Mouse (Mus musculus) C2C12 (cell line): Measurements from ENCODE around the gene Mcrip1.

Experiments
- CEBPB ChIP-seq: IDR thresholded peaks from one replicate; pipeline ENCODE4 v1.6.1; 2011; ENCODE audit warnings: low read depth, mild to moderate bottlenecking, control low read depth, moderate library complexity
- CTCF ChIP-seq: IDR thresholded peaks from one replicate; pipeline ENCODE4 v1.5.1; 2011; ENCODE audit not compliant: control insufficient read depth, insufficient read depth, insufficient read length
- MAX ChIP-seq: IDR thresholded peaks from one replicate; pipeline ENCODE4 v1.6.1; 2011; ENCODE audit warnings: mild to moderate bottlenecking, control low read depth
- MYOD1 ChIP-seq: IDR thresholded peaks from one replicate; pipeline ENCODE4 v1.6.1; 2011; ENCODE audit warnings: low read depth; ENCODE audit not compliant: control insufficient read depth, insufficient read length
- MYOG ChIP-seq: IDR thresholded peaks from one replicate; pipeline ENCODE4 v1.6.1; 2011; ENCODE audit not compliant: control insufficient read depth, insufficient read length; ENCODE audit errors: extremely low read depth
- USF1 ChIP-seq: IDR thresholded peaks from one replicate; pipeline ENCODE4 v1.6.1; 2011; ENCODE audit warnings: low read depth, mild to moderate bottlenecking, control low read depth, moderate library complexity

DNA sequence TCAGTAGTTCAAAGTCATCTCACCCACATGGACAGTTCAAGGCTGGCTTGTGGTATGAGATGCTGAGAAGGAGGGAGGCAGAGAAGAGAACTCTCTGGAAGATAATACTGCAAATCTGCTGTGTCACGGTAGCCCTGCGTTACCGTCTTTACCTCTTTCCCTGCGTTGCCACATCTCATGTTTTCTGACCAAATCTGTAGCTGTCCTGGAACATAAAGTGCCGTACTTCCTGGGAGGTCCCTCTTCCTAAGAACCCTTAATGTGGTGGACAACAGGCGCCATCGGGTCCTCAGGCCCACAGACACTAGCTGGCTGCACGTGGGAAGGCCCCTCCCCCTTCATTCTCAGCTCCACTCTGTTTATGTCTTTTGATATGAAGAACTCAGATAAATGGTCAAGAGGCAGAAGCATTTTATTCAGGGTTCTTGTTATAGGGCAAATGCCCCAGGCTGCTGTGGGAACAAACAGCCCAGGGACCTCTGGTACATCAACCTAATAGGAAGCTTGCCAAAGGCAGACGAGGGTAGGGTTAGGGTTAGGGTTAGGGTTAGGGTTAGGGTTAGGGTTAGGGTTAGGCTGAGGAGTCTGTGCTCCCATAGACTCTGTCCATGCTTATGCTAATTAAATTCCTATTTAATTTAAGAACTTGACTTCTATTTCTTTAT, 21.7 kb downstream of the Mcrip1 start:
- TF ChIP-seq CTCF, result no peak
- TF ChIP-seq MYOD1, result no peak
- TF ChIP-seq MYOG, result no peak
- TF ChIP-seq CEBPB, result no peak
- no peak for TF ChIP-seq MAX
- TF ChIP-seq USF1, result no peak
